Mouse (Mus musculus) hindbrain, embryonic 11.5 days (tissue): ENCODE data around the gene Pex11b. TPM values are rescaled to one million over a fixed set of nuclear protein-coding genes. Genes with fewer than 3 reads are reported as not detected.
A peak's percentile ranks its signal among the peaks of the same experiment; 100 is the strongest.

Experiments used
- ATAC-seq: fragments of 200-750 bp; cut with Nextera tagmentation; 2 replicates; pipeline ENCODE4 v1.8.0; 2017; ENCODE audit warnings: mild to moderate bottlenecking, moderate TSS enrichment, moderate library complexity; ENCODE audit not compliant: low FRiP score
- DNase-seq: peaks from one replicate; pipeline ENCODE4 v3.0.0-alpha.2; 2015; ENCODE audit warnings: low spot score
- H3K27ac ChIP-seq: fragments of 300-500 bp; sonication (generic); 2 replicates; pipeline ENCODE4 v1.5.1; 2014; ENCODE audit warnings: mild to moderate bottlenecking, low read depth, low read length
- H3K27me3 ChIP-seq: fragments of 300-500 bp; sonication (generic); 2 replicates; pipeline ENCODE4 v1.6.1; 2014; ENCODE audit warnings: mild to moderate bottlenecking, low read length, moderate library complexity, mixed read lengths; ENCODE audit not compliant: control insufficient read depth, insufficient read depth
- H3K36me3 ChIP-seq: fragments of 300-500 bp; sonication (generic); 2 replicates; pipeline ENCODE4 v1.6.1; 2014; ENCODE audit warnings: mild to moderate bottlenecking, low read length, moderate library complexity, mixed read lengths; ENCODE audit not compliant: control insufficient read depth, insufficient read depth
- H3K4me1 ChIP-seq: fragments of 300-500 bp; sonication (generic); replicated peaks from 2 replicates; pipeline ENCODE4 v1.6.1; 2014; ENCODE audit warnings: low read length, mixed read lengths; ENCODE audit not compliant: control insufficient read depth, insufficient read depth
- H3K4me2 ChIP-seq: fragments of 300-500 bp; sonication (generic); replicated peaks from 2 replicates; pipeline ENCODE4 v1.6.1; 2014; ENCODE audit warnings: mild to moderate bottlenecking, low read depth, low read length
- H3K4me3 ChIP-seq: fragments of 300-500 bp; sonication (generic); 2 replicates; pipeline ENCODE4 v1.5.1; 2014; ENCODE audit warnings: low read depth, low read length
- H3K9ac ChIP-seq: fragments of 300-500 bp; sonication (generic); 2 replicates; pipeline ENCODE4 v1.6.1; 2014; ENCODE audit warnings: low read depth, low read length
- H3K9me3 ChIP-seq: fragments of 300-500 bp; sonication (generic); 2 replicates; pipeline ENCODE4 v1.6.1; 2016; ENCODE audit warnings: low read length; ENCODE audit not compliant: control insufficient read depth
- WGBS: fragments of 180-500 bp; shearing (Covaris S2); extraction: QIAGEN DNeasy Blood & Tissue Kit; methylation state at CpG from one replicate; pipeline ENCODE4 v1.1.7; 2014; 5-methylcytosine and 5-hydroxymethylcytosine counted together
- polyA plus RNA-seq: library from polyadenylated mRNA; unstranded; fragments of >200 nt; fragmentation: Nextera tagmentation; extraction: Ambion mirVana; gene quantifications from 2 replicates; pipeline ENCODE4 v1.2.1, GENCODE M21; 2014

Pex11b gene
- polyA plus RNA-seq, 1 experiment from 2014 or later = 42.8 TPM

GRCm38 (mm10) chr3:96635906-96636305 lies 730 bp downstream of the Pex11b start:
- H3K9ac ChIP-seq = peak overlapping the region; percentile 98
- peak overlapping the region; percentile 90 for H3K4me3 ChIP-seq
- H3K9me3 ChIP-seq = no peaks in the 10 kb centered on the region
- no peaks in the 10 kb centered on the region for H3K27me3 ChIP-seq
- 12% methylated on average over 15 of the region's 15 CpGs for WGBS
- H3K4me2 ChIP-seq = peak overlapping the region; percentile 93
- H3K36me3 ChIP-seq = peaks cover under 1% of the 10 kb centered on the region; the same call in 1 of the 2 replicates
- ATAC-seq = no peak
- DNase-seq = no peak
- peak overlapping the region; percentile 80 for H3K27ac ChIP-seq
- H3K4me1 ChIP-seq = no peaks in the 10 kb centered on the region; the same call in 1 of the 2 replicates

GRCm38 (mm10) chr3:96636448-96636847 lies 1.3 kb downstream of the Pex11b start:
- Histone ChIP-seq H3K9ac (no peak overlapping the region), H3K4me3 (peak overlapping the region; percentile 90; the same call in 1 of the 2 replicates), H3K27ac (no peak overlapping the region), H3K4me1 (no peaks in the 10 kb centered on the region; the same call in 1 of the 2 replicates), H3K4me2 (peak overlapping the region; percentile 93; the same call in 1 of the 2 replicates), H3K27me3 (no peaks in the 10 kb centered on the region), H3K9me3 (no peaks in the 10 kb centered on the region), H3K36me3 (no peaks in the 10 kb centered on the region; the same call in 1 of the 2 replicates)
- DNase-seq = no peak
- 68% methylated on average over 11 of the region's 11 CpGs for WGBS
- no peak for ATAC-seq

GRCm38 (mm10) chr3:96639219-96639618 lies 4.0 kb downstream of the Pex11b start:
- peak; percentile 62 for DNase-seq
- WGBS = 81% methylated on average over 1 of the region's 1 CpGs
- Histone ChIP-seq H3K4me2 (no peak overlapping the region), H3K9ac (no peak overlapping the region), H3K9me3 (no peaks in the 10 kb centered on the region), H3K4me1 (no peaks in the 10 kb centered on the region; the same call in 1 of the 2 replicates), H3K36me3 (no peaks in the 10 kb centered on the region), H3K4me3 (no peak overlapping the region), H3K27ac (no peak overlapping the region), H3K27me3 (no peaks in the 10 kb centered on the region)
- no peak for ATAC-seq

- 68% methylated on average over 7 of the region's 7 CpGs for WGBS
- Histone ChIP-seq H3K27me3 (no peaks in the 10 kb centered on the region), H3K36me3 (no peaks in the 10 kb centered on the region), H3K27ac (no peak within 1 kb of the TSS), H3K9ac (no peak within 1 kb of the TSS), H3K4me1 (no peaks in the 10 kb centered on the region), H3K4me2 (no peak within 1 kb of the TSS), H3K9me3 (no peaks in the 10 kb centered on the region), H3K4me3 (no peak within 1 kb of the TSS)
- ATAC-seq = no peak
- peak; percentile 57 for DNase-seq
Observed at GRCm38 (mm10) chr3:96645018-96645649, 10.0 kb downstream of the Pex11b start, which contains the start of gene Itga10. Gene Itga10 (plus strand): TSS chr3:96645584.

GRCm38 (mm10) chr3:96647365-96647764 lies 12.2 kb downstream of the Pex11b start:
- no peak overlapping the region for H3K9ac ChIP-seq
- WGBS = 75% methylated on average over 3 of the region's 3 CpGs

GRCm38 (mm10) chr3:96660901-96661300 lies 25.7 kb downstream of the Pex11b start:
- Histone ChIP-seq H3K9me3 (no peaks in the 10 kb centered on the region), H3K4me3 (no peak overlapping the region), H3K4me1 (no peaks in the 10 kb centered on the region; the same call in 1 of the 2 replicates), H3K9ac (no peak overlapping the region), H3K27me3 (no peaks in the 10 kb centered on the region), H3K36me3 (no peaks in the 10 kb centered on the region), H3K27ac (no peak overlapping the region), H3K4me2 (no peak overlapping the region)
- ATAC-seq (no peak), DNase-seq (no peak)
- WGBS = 88% methylated on average over 2 of the region's 2 CpGs

More at GRCm38 (mm10) chr3:96647365-96647764, 12.2 kb downstream of the Pex11b start:
- Histone ChIP-seq H3K9me3 (no peaks in the 10 kb centered on the region), H3K4me3 (no peak overlapping the region), H3K27me3 (no peaks in the 10 kb centered on the region), H3K27ac (no peak overlapping the region), H3K36me3 (no peaks in the 10 kb centered on the region), H3K4me2 (no peak overlapping the region), H3K4me1 (no peaks in the 10 kb centered on the region)
- no peak for DNase-seq
- no peak for ATAC-seq

- no peak for ATAC-seq
- no peaks in the 10 kb centered on the region for H3K27me3 ChIP-seq
- H3K9ac ChIP-seq = no peak overlapping the region
- peak; percentile 24 for DNase-seq
- no peaks in the 10 kb centered on the region for H3K36me3 ChIP-seq
- H3K4me3 ChIP-seq = no peak overlapping the region
- H3K4me1 ChIP-seq = no peaks in the 10 kb centered on the region; the same call in 1 of the 2 replicates
- no peaks in the 10 kb centered on the region for H3K9me3 ChIP-seq
- no peak overlapping the region for H3K27ac ChIP-seq
- H3K4me2 ChIP-seq = peak overlapping the region; percentile 37; the same call in 1 of the 2 replicates
- WGBS = 53% methylated on average over 8 of the region's 8 CpGs
Observed at GRCm38 (mm10) chr3:96662731-96663316, 27.6 kb downstream of the Pex11b start.

- H3K27ac ChIP-seq = no peak overlapping the region
- no peaks in the 10 kb centered on the region for H3K27me3 ChIP-seq
- DNase-seq (peak; percentile 91), ATAC-seq (peak; percentile 80; the same call in 1 of the 2 replicates)
- no peaks in the 10 kb centered on the region; the same call in 1 of the 2 replicates for H3K4me1 ChIP-seq
- no peaks in the 10 kb centered on the region for H3K36me3 ChIP-seq
- H3K9ac ChIP-seq = no peak overlapping the region; the same call in 1 of the 2 replicates
- H3K4me2 ChIP-seq = peak overlapping the region; percentile 37
- H3K9me3 ChIP-seq = no peaks in the 10 kb centered on the region
- H3K4me3 ChIP-seq = no peak overlapping the region; the same call in 1 of the 2 replicates
- 7% methylated on average over 15 of the region's 18 CpGs for WGBS
Observed at GRCm38 (mm10) chr3:96663432-96664239, 28.5 kb downstream of the Pex11b start.
